Mouse (Mus musculus): ENCODE measurements around the gene 9130409I23Rik.
"Not testable (repeated sequence)": the region's sequence is repeated elsewhere in the genome, so short reads cannot be mapped to it uniquely, and the experiment has no call there.

9130409I23Rik gene

DNA sequence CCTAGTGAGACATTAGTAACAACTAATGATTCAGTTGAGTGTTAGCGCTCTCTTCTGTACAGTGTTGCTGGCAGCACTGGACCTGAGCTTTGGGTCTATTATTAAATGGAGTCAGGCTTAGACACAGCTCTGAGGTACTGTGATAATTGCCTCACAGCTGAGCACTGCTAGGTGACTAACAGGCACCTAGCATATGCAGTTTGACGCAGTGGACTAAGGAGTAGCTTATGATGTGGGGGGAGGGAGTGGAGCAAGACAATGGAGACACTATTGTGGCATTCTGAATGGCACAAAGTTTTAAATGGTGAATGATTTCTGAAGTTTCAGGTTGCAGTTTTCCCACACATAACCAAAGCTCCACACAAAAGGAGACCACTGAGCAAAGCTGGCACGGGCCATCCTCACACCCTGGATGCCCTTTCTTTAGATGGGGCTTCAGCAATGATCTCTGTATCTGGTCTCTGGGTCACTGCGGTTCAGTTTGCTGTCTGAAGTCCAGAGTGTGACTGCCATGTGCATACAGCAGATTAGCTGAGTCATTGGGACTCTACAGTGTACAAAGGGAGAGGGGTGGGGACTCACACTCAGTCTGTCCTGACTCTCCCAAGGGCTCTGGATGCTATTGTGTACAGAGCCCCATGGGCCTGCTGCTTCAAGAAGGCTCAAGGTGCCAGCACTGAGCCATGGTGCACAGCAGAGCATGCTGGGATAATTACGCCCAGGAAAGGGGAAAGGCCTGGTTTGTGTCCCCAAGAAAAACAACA is 15.8 kb upstream of the 9130409I23Rik start:
- DNase-seq (ENCODE audit: low read depth, low spot score) = not testable (repeated sequence)

DNA sequence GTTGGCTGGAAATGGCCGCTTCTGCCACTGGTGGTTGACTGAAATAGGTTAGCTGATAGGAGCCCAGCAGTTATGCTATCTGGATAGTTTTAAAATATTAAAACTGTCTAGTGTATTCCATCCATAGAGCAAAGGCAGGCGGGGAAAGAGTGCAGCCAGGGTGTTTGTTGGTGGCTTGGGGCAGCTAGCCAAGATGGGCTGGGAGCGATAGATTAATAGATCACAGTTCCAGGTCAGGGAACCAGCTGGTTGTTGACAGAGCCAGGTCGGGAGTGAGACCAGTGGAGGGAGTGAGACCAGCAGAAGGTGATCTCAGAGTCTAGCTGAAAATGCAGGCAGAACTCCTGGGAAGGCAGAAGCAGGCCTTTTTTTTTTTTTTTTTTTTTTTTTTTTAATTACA is 13.4 kb upstream of the 9130409I23Rik start:
- DNase-seq (ENCODE audit: low read depth, low spot score) = no peak

DNA sequence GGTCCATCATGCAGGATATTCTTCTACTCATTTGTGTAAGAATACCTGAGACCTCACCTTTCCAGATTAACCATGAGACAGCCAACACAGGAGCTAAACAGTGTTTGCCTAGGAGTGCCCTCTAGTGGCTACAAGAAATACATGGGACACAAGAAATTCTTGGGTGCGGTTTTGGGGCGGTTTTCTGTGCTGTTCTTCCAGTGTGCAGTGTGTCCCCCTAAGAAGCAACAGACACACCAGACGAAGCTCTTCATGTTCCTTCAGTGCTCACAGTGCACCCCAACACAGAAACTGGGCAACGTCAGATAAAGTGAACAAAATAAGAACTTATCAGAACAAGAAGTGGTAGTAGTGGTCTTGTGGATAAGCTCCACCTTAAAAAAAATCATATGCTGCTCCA is 11.4 kb upstream of the 9130409I23Rik start:
- peak; percentile 84 for DNase-seq (ENCODE audit: low read depth, low spot score)

DNA sequence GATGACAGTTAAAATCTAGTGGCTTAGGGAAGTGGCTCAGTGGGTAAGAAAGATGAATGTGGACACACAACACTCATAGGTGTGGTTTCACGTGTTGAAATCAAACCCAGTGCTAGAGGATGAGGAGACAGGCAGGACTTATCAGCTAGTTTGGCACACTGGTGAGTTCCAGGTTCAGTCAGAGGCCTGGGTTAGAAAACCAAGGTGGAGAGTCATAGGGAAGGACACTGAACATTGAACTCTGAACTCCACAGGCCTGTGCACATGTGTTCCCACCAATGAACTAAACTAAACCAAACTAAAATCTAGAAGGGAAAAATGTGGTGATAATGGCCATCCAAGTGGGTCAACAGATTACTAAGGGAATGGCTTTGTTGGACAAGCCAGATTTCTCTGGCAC is 3.5 kb upstream of the 9130409I23Rik start:
- DNase-seq (ENCODE audit: low read depth, low spot score) = no peak

DNA sequence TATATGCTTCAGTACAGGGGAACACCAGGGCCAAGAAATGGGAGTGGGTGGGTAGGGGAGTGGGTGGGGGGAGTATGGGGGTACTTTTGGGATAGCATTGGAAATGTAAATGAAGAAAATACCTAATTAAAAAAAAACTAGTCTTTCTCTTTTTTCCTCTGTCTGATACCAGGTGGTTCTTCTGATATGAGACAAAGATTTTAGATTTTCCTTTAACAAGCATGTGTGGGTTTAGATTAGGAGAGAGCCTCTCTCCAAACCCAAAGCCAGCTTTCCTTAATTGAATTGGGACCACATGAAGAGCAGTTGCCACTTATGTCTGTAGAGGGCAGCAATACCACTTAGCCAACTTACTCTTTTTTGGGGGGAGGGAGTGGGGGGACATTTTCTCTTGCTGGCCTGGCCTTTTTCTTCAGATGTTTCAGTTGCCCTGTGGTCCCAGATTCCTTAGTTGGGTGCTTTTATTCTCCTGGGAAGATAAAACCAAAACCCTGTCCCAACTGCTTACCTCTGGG is 1.7 kb upstream of the 9130409I23Rik start:
- no peak for DNase-seq (ENCODE audit: low read depth, low spot score)

DNA sequence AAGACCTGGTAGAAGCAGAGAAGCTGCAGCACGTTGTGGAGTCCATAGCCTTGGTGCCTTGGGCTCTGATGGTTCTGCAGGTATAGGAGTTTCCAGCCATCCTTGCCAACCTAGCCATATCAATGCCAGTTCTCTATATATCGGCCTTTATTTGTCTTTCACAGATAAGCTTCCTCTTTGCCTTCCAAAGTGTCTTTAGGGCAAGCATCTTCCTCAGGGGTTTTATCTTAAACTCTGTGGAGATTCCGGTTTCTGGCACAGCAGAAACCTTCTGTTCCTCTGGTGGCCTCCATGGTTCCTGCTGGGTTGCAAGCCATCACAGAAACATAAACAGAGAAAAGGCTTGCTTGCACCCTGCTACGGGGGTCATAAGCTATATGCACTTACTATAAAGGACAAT is 1.9 kb downstream of the 9130409I23Rik start:
- no peak for DNase-seq (ENCODE audit: low read depth, low spot score)

DNA sequence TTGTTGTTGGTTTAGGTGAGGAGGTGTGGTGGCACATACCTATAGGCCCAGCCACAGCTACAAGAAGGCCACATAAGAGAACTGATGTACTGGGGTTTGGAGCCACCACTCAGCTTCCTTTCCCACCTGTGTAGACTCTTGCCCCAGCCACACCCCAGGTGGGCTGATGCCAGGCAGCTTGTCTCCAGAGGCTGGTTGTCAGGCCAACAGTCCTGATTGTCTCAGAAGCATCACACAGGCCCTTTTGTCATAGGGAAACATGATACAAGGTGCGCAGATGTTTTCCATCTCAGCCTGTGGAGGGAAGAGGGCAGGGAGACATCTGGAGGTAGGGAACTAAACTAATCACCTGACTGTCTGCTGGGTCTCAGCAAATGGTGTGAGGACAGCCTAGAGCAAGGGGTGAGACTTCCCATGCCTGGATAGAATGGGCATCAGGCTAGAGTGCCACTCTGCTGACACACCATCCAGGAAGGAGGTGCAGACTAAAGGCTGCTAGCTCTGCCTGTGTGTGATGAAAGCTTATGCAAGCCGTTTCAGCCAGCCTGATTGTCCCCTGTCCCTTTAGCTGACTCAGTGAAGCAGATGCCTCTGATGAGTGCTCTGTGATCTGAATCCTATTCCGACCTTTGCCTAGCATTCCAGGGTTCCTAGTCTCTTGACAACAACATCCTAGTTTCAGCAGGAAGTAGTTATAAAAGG is 10.9 kb downstream of the 9130409I23Rik start:
- DNase-seq (ENCODE audit: low read depth, low spot score) = no peak

DNA sequence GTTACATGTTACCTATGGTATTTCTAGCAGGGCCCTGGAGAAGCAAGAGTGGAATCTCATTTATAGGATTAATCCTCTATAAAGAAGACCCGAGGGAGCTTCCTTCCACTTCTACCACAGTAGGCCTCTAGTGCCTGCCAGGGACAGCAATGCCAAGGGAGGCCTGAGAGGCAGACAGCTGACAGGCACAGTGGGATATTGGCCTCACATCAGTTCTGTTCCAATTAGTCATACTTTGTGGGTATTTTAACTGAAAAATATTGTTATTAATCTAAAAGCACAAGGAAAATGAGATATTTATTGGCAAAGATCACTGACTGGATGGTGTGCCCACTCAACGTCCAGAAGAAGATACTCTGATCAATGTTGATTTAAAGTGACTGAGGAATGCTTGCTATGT is 13.0 kb downstream of the 9130409I23Rik start:
- DNase-seq (ENCODE audit: low read depth, low spot score) = no peak

DNA sequence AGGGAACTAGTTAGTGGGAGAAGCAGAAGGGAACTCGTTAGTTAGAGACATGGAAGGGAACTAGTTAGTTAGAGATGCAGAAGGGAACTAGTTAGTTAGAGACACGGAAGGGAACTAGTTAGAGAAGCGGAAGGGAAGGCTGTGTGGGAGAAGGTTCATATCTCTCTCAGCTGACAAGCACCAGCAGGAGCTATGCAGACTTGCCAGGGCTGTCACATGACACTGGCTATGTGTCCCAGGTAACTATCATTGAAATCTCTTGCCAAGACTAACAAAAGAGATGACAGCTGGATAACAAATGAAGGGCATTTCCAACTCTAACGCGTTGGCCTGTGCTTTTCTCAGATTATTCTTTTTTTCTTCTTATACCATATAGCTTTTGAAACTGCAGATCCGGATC is 13.6 kb downstream of the 9130409I23Rik start:
- no peak for DNase-seq (ENCODE audit: low read depth, low spot score)

DNA sequence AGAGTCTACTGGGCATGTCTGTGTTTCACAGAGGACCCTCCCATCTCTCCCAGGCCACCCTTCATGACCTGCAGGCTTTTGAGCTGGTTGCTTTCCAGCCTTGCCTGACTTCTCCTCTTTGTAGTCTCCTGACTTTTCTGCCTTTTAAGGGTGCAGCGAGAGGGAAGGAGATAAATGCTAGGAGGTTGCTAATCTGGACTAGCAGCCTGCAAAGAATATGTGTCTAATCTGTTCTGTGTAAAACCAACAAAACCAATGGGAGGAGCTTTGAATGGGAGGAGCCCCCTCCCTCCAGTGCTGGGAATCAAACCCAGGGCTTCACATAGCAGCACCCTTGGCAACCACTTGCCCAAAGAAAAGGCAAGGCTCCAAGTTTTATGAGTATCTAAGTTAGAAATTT is 17.3 kb downstream of the 9130409I23Rik start:
- no peak for DNase-seq (ENCODE audit: low read depth, low spot score)

DNA sequence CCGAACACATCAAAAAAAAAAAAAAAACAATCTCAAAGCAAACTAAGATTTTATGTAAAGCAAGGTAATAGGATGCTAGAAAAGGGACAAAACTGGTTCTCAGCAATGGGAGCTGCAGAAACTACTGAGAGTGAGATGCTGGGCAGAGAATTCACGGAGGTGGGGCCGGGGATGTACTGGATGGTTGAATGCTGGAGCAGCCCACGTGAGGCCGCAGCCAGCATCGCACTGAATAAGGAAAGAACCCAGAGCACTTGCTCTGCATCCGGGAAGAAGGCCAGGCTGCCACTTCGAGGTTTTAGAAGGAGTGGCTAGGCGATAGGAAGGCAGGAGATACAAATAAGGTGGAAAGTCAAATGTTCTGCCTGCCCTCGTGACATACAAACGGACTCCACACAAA is 18.6 kb downstream of the 9130409I23Rik start:
- DNase-seq (ENCODE audit: low read depth, low spot score) = no peak

DNA sequence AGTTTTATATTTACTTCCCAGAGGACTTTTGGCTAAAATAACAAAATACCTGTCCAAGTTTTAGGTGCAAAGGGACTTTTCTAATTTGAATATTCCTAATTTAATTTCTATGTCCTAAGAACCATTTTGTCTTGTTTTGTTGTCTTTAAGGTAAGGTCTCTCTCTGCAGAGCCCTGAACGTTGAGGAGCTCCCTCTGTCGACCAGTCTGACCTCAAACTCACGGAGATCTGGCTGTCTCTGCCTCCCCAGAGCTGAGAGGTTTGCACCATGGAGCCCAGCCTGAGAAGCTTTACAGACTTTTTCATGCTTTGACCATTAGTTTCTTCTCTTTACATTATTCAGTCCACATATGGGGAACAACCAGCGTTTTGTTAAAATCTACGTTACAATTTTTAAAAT is 22.0 kb downstream of the 9130409I23Rik start:
- peak; percentile 37 for DNase-seq (ENCODE audit: low read depth, low spot score)

DNA sequence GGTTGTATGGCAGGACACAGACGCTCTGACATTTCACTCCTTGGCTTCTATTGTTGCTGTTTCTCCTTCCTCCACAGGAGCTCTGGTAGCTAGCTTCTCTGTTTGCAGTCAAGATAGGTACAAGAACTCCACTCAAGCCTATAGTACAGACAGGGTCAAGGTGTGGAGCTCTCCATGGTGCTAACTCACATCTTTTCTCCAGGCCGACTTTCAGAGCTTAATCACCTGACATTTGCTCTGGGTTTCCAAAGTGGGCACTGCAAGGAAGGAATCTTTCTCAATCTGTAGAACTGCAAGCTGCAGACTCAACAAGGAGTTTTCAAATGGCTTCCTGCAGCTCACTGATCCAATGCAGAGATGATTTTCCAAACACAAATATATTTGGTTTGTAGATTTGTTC is 33.0 kb downstream of the 9130409I23Rik start:
- no peak for DNase-seq (ENCODE audit: low read depth, low spot score)

DNA sequence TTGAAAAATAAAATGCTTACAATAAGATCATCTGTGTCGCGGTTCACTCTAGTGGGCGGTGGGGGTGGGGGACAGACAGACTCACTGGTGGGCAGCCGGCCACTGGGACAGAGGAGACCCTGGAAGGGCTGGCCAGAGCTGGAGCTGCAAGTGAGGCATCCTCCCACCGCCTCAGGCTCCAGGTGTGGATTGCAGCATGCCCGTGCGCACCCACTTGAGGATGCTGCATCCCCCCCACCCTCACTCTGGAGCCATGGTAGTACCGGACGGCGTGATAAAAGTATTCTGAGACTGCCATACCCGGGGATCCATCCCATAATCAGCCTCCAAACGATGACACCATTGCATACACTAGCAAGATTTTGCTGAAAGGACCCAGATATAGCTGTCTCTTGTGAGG is 39.0 kb downstream of the 9130409I23Rik start:
- DNase-seq (ENCODE audit: low read depth, low spot score) = no peak

Data from CD4-positive, CD25-positive, alpha-beta regulatory T cell, adult 2 months (primary cell).